Mouse (Mus musculus): Measurements from ENCODE around the gene Cox5b.
A peak's percentile ranks its signal among the peaks of the same experiment; 100 is the strongest.
"Not testable (repeated sequence)": the region's sequence is repeated elsewhere in the genome, so short reads cannot be mapped to it uniquely, and the experiment has no call there.

Gene Cox5b

DNA sequence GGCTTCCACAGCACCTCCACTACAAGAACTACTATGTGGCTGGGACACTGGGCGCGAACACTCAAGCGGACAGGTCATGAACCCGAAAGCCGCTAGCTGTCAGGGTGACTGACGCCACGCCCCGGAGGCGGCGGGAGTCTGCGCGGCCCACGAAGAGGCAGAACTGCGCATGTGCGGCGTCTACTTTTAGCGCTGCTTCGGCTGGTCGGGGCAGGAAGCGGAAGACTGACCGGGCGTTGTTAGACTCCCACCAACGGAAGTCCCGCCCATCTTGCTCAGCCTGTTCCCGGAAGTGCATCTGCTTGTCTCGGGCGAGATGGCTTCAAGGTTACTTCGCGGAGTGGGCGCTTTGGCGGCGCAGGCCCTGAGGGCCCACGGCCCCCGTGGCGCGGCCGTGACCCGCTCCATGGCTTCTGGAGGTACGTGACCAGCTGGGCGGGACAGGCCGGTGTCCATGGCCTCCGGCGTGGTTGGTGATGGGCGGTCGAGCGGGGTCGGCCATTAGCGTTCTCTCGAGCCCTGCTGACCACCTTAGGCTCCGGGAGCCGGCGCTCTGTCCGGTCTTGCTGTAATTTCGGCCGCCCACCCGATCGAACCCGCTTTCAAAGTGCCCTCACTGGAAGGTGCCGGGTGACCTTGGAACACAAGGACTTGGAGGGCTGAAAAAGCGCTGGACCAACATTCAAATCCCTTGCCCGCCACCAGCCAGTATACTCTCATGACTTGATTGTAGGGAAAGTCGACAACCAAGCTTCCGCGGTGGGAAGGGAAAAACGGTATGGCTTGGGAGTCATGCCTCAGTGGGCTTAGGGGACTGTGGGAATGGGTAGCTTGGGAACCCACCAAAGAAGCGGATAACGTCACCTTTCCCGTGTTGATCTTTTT is at the start of gene Cox5b:
Gene Cox5b (plus strand): TSS at position 179 of the 885 bp plus-strand sequence.
- peak; percentile 96 to 97 for DNase-seq (ENCODE audit: low spot score in 2 of 2)

DNA sequence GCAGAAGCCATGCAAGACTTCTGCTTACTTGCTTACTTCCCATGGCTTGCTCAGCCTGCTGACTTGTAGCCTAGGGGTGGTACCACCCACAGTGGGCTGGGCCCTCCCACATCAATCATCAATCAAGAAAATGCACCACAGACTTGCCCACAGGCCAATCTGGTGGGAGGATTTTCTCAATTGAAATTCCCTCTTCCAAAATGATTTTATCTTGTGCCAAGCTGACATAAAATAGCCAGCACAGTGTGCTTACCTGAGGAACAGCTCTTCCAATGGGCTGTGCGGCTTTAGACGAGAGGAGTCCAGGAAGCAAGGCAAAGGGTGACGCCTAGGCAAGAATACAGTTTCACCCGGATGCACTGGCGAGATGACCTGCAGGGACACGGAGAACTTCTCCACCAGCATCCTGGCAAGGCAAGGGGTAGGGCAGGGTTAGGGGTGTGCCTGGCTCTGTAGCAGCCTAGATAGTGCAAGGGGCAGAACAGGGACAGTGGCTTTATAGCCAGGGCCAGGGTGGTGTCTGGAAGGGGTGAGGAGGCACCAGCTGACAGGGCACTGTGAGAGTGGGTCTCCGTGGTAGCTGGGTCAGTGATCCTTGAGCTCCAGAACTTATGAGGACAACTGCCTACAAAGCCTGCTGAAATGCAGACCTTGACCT is 47.2 kb upstream of the Cox5b start:
- DNase-seq (ENCODE audit: low spot score in 2 of 2): no peak

DNA sequence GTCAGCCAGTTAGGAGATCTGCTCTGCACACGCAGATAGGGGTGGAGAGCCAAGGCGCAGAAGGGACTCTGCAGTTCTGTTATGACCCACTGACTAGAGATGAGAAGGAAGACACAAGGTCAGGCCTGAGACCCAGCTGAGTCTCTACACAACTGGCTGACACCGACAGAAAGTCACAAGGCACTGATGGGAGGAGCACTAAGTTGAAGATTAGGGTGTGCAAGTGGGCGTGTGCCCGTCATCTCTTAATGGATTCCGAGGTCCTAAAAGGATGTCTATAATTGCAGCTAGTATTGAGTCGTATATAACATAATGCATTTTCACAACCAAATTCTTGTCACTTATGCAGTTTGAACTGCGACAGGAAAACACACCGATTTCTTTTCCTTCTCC is 46.6 kb upstream of the Cox5b start:
- no peak for DNase-seq (ENCODE audit: low spot score in 2 of 2)

DNA sequence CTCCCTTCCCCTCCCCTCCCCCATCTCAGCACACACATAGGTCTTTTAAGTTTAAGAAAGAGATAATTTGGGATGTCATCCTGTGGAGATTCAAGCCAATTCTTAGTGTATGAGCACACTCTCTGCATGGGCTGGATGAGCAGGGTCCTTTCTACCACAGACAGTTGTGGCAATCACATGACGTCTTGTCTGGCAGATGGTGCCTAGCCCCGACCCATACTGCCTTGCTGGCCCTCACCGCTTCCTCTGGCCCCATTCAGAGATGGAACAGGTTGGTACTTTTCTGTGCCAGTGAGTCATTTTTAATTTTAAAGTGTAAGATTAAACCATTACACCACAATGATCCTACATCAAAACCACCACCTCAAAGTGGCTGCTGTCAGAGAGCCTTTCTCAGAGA is 45.0 kb upstream of the Cox5b start:
- peak; percentile 17 to 37 for DNase-seq (ENCODE audit: low spot score in 2 of 2)

DNA sequence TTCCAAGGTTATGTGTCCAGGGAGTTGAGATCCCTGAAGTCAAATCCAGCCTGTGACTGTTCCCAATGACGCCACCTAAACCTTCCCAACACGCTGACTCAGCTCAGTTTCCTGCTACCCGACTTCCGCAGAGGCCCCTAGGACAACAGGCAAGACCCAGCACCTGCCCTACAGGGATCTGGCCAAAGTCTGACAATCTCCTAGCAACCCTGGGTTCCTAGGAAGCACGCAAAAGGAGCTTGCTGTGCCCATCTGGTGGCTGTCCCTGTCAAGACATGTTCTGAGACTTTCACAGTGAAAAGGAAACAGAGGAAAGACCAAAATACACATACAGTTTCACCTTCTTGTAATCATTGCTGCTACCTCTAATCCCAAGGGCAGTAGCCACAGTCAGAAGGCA is 43.6 kb upstream of the Cox5b start:
- no peak for DNase-seq (ENCODE audit: low spot score in 2 of 2)

DNA sequence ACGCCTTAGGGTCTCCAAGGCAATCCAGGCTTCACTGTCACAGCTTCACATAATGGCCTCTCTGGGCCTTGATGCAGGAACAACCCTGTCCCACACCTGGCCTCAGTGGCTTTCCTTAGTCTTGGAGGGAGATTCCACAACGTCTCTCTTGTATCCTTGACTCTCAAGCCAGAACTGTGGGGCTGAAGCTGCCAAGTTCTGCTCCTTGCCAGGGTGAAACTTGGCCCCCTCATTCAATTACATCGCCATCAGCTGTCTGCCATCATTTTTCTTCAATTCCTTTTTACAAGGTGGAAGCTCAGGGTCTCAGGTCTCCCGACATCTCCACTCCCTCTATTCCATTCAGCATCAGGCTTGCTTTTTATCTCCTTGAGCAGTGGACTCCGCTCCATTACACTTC is 36.2 kb upstream of the Cox5b start:
- no peak for DNase-seq (ENCODE audit: low spot score in 2 of 2)

DNA sequence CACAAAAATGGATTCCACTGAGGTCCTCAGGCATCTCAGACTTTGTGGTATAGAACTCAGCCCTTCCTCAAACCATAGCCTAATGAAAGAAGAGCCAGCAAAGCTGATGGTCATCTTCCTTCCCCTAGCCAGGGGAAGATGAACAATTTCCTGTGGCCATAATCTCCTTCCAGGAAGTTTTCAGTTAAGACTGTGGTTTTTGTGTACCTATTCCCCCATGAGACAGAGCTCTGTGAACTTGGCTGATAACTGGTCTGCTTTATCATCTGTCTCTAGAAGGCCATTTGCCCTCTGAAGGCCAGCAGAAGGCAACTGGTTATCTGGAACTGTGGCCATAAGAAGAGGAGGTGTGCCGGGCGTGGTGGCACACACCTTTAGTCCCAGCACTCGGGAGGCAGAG is 35.0 kb upstream of the Cox5b start:
- no peak for DNase-seq (ENCODE audit: low spot score in 2 of 2)

DNA sequence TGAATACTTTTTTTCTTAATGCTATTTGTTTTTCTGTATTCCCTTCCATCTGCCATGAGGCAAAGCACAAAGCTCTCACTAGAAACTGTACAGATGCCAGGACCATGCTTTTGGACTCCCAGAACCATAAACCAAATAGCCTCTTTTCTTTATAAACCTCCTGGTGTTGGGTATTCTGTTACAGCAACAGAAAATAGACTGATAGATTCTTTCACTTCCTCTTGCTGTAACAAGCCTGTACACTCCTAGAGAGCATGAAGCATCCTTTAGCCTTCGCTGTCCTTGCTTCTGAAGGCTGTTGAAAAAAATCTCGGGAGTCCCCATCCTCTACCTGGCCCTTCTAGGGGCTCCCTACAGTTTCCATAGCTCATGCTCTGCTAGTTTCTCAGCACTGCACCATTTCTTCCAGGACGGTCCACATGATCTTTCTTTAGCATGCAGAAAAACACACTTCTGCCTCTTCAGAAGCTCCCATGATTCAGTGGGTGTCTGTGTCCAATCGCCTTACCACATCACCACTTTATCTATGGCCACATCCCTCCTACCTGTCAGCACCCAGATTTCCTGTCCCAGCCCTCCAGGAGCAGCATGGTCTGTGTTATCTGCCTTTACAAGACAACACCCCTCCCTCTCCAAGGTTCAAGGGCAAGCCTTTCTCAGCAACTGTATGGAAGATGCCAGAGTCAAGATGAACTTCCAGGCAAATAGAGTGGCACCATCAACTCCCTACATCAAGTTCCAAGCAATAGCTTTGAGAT is 33.4 kb upstream of the Cox5b start:
- no peak for DNase-seq (ENCODE audit: low spot score in 2 of 2)

DNA sequence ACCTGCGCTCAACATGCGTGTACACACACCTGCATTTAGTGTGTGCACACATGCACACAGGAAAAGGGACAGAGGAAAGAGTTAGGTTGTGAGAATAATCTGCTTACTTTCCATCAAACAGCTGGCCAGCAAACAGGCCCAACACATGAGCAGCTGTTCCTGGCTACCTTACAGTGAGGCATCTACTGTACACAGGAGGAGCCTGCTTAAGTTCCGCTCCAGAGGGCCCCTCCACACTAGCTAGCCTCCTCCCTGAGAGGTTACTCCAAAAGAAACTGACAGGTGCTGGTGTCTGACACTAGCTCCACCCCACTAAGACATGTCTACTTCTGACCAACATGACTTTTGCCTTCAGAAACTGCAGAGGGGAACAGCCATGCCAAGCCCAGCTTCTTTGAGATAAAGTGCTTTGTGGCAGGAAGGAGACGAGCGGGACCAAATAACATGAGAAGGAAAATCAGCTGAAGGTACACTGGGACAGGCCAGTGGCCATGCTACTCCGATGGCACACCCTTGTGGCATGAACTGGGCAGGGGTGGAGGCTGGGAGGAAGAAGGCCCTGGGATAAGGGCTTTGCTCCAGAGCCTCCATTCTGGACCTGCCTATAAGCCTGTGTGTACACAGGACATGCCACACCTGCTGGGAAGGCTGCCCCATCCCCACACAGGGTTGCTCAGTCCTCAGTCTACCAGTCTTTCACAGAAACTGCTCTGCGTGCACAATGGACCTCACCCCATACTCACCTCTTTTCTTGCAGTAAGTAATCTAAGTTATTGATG is 32.4 kb upstream of the Cox5b start:
- DNase-seq (ENCODE audit: low spot score in 2 of 2): no peak

- peak in 1 of 2 experiments; percentile 7 for DNase-seq (ENCODE audit: low spot score in 2 of 2)
Measured at GRCm38 (mm10) chr1:36664457-36664856, 26.8 kb upstream of the Cox5b start.

DNA sequence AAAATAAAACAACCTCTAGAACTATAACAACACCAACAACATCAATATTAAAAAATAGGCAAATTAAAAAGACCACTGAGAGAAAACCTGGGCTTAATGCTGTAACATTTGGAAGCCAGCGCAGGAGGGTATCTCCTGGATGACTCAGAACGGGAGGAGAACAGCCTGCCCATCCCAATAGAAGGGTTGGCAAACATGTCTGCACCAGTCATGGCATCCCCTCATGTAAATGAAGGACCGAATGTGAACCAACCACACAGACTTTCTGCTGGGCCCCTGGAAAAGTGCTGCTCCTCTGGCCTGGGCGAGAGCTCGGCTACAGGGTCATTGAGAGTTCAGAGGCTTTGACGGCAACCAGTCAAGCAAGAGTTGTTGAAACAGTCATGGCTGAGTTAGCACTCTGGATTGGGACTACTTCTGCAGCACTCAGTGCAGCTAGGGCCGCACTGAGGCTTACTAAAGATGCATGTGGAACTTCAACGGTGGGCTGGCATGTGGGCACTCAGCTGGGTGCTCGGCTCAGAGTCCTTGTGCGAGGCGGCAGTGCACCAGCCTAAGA is 26.0 kb upstream of the Cox5b start:
- no peak for DNase-seq (ENCODE audit: low spot score in 2 of 2)

DNA sequence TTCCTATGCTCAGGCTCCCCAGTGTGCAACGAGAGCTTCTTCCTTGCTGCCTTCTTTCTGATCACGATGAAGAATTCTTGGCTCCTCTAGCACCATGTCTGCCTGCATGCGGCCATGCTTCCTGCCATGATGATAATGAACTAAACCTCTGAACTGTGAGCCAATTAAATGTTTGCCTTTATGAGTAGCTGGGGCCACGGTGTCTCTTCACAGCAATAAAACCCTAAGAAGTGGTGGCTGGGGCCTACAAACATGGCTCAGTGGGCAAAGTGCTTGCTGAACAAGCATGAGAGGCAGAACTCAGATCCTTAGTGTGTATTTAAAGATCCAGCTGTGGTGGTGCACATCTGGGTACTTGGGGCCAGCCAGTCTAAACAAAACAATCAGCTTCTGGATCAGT is 25.3 kb upstream of the Cox5b start:
- no peak for DNase-seq (ENCODE audit: low spot score in 2 of 2)

GRCm38 (mm10) chr1:36668007-36668406 is 23.2 kb upstream of the Cox5b start:
- not testable (repeated sequence) for DNase-seq (ENCODE audit: low spot score in 2 of 2)

DNA sequence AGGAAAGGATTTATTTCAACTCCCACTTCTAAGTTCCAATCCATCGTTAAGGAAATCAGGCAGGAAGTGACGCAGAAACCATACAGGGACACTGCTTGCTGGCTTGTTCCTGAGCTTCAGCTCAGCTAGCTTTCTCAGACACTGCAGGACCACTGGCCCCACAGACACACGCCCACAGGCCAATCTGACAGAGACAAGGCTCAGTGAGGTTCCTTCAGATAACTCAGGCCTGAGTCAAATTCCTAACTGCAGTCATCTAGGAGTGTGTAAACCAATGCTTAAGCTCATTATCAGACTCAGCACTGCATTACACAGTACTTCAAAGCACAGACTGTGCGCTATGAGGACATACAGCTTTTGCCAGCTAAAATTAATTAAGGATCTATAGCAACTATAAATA is 21.0 kb upstream of the Cox5b start:
- no peak for DNase-seq (ENCODE audit: low spot score in 2 of 2)

GRCm38 (mm10) chr1:36671260-36671659 is 20.0 kb upstream of the Cox5b start:
- no peak for DNase-seq (ENCODE audit: low spot score in 2 of 2)

- DNase-seq (ENCODE audit: low spot score in 2 of 2): no peak
Measured at GRCm38 (mm10) chr1:36672648-36673350, 18.4 kb upstream of the Cox5b start.

- no peak for DNase-seq (ENCODE audit: low spot score in 2 of 2)
Measured at GRCm38 (mm10) chr1:36674936-36675335, 16.3 kb upstream of the Cox5b start.

GRCm38 (mm10) chr1:36680893-36681292 is 10.4 kb upstream of the Cox5b start:
- DNase-seq (ENCODE audit: low spot score in 2 of 2): no peak

DNA sequence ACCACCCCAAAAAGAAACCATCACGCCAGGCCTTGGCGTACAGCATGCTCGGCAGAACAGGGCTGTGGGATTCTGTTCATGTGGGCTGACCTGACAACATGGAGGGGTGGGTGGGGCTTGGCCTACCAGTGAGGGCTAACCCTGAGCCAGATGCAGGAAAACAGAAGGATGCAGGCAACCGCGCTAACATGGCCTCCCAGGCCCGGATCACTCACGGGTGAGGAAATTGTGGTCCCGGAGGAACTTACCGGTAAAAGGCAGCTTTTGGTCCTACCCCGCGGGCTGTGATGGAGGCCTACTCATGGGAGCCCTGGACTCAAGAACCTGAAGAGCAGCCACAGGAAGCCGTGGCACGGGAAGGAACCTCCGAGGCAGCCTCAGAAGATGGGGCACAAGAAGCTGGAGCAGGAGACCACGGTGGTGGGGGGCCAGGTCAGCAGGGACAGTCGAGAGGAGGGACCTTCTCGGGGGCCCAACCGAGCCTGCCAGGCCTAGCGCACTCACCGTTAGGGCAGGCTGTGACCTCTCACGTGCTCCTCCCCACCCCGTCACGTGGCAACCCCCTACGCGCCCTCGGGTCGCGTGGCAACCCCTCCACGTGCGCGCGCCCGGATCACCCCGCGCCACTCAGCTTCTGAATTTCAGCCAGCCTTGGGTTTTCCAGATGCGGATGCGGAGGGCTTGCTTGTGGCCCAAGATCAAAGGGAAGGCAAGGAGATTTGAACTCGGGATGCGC is 8.5 kb upstream of the Cox5b start, which contains the start of gene Fam178b:
Gene Fam178b (minus strand): TSS at position 564 of the 736 bp plus-strand sequence.
- no peak for DNase-seq (ENCODE audit: low spot score in 2 of 2)

All from natural killer cell, adult 2 months (primary cell).